Mouse (Mus musculus) liver, adult 2 months (tissue): ENCODE results near the gene Enpp5. TPM values are rescaled to one million over a fixed set of nuclear protein-coding genes. Genes with fewer than 3 reads are reported as not detected.

Experiments used
- DNase-seq: peaks from one replicate; pipeline ENCODE4 v3.0.0-alpha.2; 2011; ENCODE audit warnings: low read depth, low spot score; ENCODE audit errors: extremely low read depth
- H3K27ac ChIP-seq: fragments of 200-500 bp; replicated peaks from 2 replicates; pipeline ENCODE4 v1.5.1; 2012; ENCODE audit warnings: low read depth, mild to moderate bottlenecking, control low read depth, inconsistent platforms, low read length; ENCODE audit not compliant: insufficient read depth
- H3K27me3 ChIP-seq: fragments of 200-500 bp; 2 replicates; pipeline ENCODE4 v1.6.1; 2012; ENCODE audit warnings: mild to moderate bottlenecking, moderate library complexity, low read length, inconsistent platforms; ENCODE audit not compliant: control insufficient read depth, insufficient read depth
- H3K36me3 ChIP-seq: fragments of 200-500 bp; 2 replicates; pipeline ENCODE4 v1.6.1; 2012; ENCODE audit warnings: low read length, inconsistent platforms; ENCODE audit not compliant: control insufficient read depth, insufficient read depth
- H3K4me1 ChIP-seq: fragments of 200-500 bp; 2 replicates; pipeline ENCODE4 v1.6.1; 2011; ENCODE audit warnings: low read length; ENCODE audit not compliant: control insufficient read depth, insufficient read depth
- H3K4me3 ChIP-seq: fragments of 200-500 bp; 2 replicates; pipeline ENCODE4 v1.5.1; 2011; ENCODE audit warnings: low read depth, mild to moderate bottlenecking, control low read depth, low read length, moderate library complexity; ENCODE audit not compliant: insufficient read depth
- H3K79me2 ChIP-seq: fragments of 200-500 bp; 2 replicates; pipeline ENCODE4 v1.6.1; 2012; ENCODE audit warnings: inconsistent platforms, mild to moderate bottlenecking, low read length, moderate library complexity; ENCODE audit not compliant: control insufficient read depth, insufficient read depth
- H3K9ac ChIP-seq: fragments of 200-500 bp; 2 replicates; pipeline ENCODE4 v1.6.1; 2012; ENCODE audit warnings: low read depth, mild to moderate bottlenecking, control low read depth, inconsistent platforms, low read length
- CTCF ChIP-seq: fragments of 200-500 bp; IDR thresholded peaks from 2 replicates; pipeline ENCODE4 v1.5.1; 2011; ENCODE audit warnings: low read depth, low read length, control low read depth
- POLR2A ChIP-seq: fragments of 200-500 bp; IDR thresholded peaks from 2 replicates; pipeline ENCODE4 v1.6.1; 2011; ENCODE audit warnings: low read length, control low read depth; ENCODE audit not compliant: insufficient read depth; ENCODE audit errors: extremely low read depth
- WGBS: fragments of 180-500 bp; shearing (Covaris S2); methylation state at CpG from one replicate; pipeline ENCODE4 v1.1.7; 2018; 5-methylcytosine and 5-hydroxymethylcytosine counted together
- polyA plus RNA-seq: library from polyadenylated mRNA; depleted of rRNA; stranded (reverse); fragments of >200 nt; gene quantifications from 2 replicates; pipeline ENCODE4 v1.2.3, GENCODE M21; 2012; rRNA removed
- total RNA-seq: library from RNA; depleted of rRNA; stranded (reverse); fragments of >200 nt; gene quantifications from 2 replicates; pipeline ENCODE4 v1.2.3, GENCODE M21; 2014; rRNA removed

Enpp5 gene
- total RNA-seq (19.7 and 23.5 TPM in 2 replicates), polyA plus RNA-seq (9.1 and 9.4 TPM in 2 replicates)

DNA sequence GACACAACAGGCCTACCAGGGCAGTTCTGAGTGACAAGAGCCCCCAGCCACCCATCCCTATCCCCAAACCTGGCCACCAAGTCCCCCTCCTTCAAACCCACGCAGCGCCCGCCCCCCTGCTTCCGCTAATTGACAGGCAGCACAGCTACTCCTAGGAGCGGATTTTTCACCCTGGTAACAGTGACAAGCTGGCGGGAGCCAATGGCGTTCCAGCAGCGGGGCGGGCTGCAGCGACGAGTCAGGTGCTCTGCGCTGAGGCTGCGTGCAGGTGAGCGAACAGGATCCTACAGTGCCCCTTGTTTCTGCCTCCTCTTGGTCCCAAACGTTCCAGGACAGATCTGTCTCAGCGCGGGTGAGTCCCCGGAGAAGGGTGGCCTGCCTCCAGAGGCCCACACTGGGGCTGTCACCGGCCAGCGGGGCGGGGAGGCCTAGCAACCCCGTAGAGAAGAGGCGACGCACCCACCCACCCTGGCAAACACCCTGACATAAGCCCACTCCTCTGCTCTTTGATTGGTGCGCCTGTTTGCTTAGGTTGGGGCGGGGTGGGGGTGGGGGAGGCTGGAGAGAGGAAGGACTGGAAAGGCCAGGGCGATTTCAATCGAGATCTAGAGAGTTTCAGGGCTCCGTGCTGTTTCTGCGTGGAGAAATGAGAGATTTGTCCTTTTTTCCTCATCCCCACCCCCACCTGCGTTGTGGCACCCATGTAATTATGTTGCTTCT is at the start of gene Enpp5:
Gene Enpp5 (plus strand): TSS at position 183 of the 720 bp plus-strand sequence.
- peak within 1 kb of the TSS; percentile 82 for H3K9ac ChIP-seq
- H3K4me1 ChIP-seq = peaks cover 7% of the 10 kb centered on the region
- peak; percentile 75 for DNase-seq
- H3K27ac ChIP-seq = no peak within 1 kb of the TSS; the same call in 1 of the 2 replicates
- H3K4me3 ChIP-seq = peak within 1 kb of the TSS; percentile 72
- no peaks in the 10 kb centered on the region for H3K79me2 ChIP-seq
- H3K36me3 ChIP-seq = peaks cover 7% of the 10 kb centered on the region
- no peaks in the 10 kb centered on the region for H3K27me3 ChIP-seq
- under 1% methylated on average over 31 of the region's 31 CpGs for WGBS
- no peak for TF ChIP-seq CTCF
- TF ChIP-seq POLR2A = no peak

DNA sequence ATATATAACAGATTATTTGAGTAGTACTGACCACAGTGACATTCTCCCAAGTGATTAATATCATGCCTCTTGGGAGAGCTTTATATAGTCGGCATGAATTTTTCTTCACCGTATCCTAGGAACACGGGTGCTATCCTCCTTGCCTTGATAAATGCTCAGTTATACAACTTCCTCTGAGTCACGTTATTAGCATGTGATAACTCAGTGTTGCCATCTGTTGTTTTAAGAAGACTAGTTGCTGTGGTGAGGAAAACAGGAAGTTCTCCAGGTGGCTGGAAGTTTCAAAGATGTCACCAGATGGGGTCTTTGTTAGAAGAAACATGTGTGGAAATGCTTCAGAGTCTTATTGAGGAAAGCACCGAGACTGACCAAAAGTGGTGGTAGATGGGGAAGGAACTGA is 49.0 kb upstream of the Enpp5 start:
- WGBS = 65% methylated on average over 5 of the region's 5 CpGs

GRCm38 (mm10) chr17:44030776-44031587 is 47.6 kb upstream of the Enpp5 start:
- Histone ChIP-seq H3K9ac (no peak overlapping the region), H3K79me2 (no peaks in the 10 kb centered on the region), H3K4me1 (no peaks in the 10 kb centered on the region), H3K4me3 (no peak overlapping the region), H3K36me3 (no peaks in the 10 kb centered on the region), H3K27ac (no peak overlapping the region), H3K27me3 (no peaks in the 10 kb centered on the region)
- DNase-seq = no peak
- TF ChIP-seq CTCF (no peak), POLR2A (no peak)
- 89% methylated on average over 3 of the region's 3 CpGs for WGBS

More for the DNA sequence above, 49.0 kb upstream of the Enpp5 start:
- H3K27ac ChIP-seq = no peak overlapping the region
- H3K4me3 ChIP-seq = no peak overlapping the region
- no peak for DNase-seq
- H3K27me3 ChIP-seq = no peaks in the 10 kb centered on the region
- no peaks in the 10 kb centered on the region for H3K36me3 ChIP-seq
- TF ChIP-seq POLR2A = no peak
- TF ChIP-seq CTCF = no peak
- no peaks in the 10 kb centered on the region for H3K79me2 ChIP-seq
- no peaks in the 10 kb centered on the region for H3K4me1 ChIP-seq
- no peak overlapping the region for H3K9ac ChIP-seq

DNA sequence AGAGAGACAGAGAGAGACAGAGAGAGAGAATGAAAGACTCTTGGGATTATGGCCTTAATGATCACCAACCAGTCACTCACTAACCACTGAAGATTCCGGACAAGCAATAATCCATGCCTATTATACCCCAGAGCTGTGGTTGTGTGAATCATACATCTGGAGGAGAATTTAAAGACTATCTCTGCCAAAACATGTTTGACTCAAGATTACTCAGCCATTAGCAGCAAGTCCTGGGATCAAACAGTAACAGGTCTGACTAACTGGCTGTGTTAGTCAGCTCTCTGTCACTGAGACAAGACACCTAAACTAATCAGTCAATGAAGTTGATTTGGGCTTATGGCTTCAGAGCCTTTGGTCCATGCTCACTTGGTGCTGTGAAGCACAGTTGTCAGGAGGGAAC is 43.6 kb upstream of the Enpp5 start:
- no peak for TF ChIP-seq POLR2A
- TF ChIP-seq CTCF = no peak
- 94% methylated on average over 1 of the region's 1 CpGs for WGBS
- no peak overlapping the region for H3K9ac ChIP-seq
- H3K27ac ChIP-seq = no peak overlapping the region
- no peaks in the 10 kb centered on the region for H3K27me3 ChIP-seq
- no peak overlapping the region for H3K4me3 ChIP-seq
- H3K4me1 ChIP-seq = no peaks in the 10 kb centered on the region
- H3K36me3 ChIP-seq = no peaks in the 10 kb centered on the region
- no peaks in the 10 kb centered on the region for H3K79me2 ChIP-seq
- no peak for DNase-seq

DNA sequence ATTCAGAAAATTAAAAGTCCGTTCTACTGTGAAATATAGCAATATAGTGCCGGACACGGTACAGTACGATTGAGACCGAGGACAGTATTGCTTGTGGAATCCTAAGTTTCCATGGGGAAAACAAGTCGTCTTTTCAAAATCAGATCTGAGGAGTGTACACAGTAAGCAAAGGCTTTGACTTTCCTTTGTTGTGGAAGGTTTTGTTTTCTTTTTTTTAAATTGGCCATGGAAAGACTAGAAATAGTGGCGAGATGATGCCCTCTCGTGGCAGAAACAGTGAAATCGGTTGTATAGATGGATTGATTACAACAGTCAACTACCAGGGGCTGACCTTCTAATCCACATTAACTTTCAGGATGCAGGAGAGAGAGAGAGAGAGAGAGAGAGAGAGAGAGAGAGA is 40.0 kb upstream of the Enpp5 start:
- Histone ChIP-seq H3K9ac (no peak overlapping the region), H3K79me2 (no peaks in the 10 kb centered on the region), H3K36me3 (no peaks in the 10 kb centered on the region), H3K27me3 (no peaks in the 10 kb centered on the region), H3K27ac (no peak overlapping the region), H3K4me1 (no peaks in the 10 kb centered on the region), H3K4me3 (no peak overlapping the region)
- DNase-seq = no peak
- 67% methylated on average over 9 of the region's 9 CpGs for WGBS
- TF ChIP-seq POLR2A = no peak
- TF ChIP-seq CTCF = no peak
